Mouse (Mus musculus) CH12.LX (cell line): ENCODE results near the gene Psmg4. TPM values are rescaled to one million over a fixed set of nuclear protein-coding genes. Genes with fewer than 3 reads are reported as not detected.

ENCODE experiments used
- DNase-seq: peaks from one replicate; pipeline ENCODE4 v3.0.0-alpha.2; 2013; ENCODE audit errors: extremely low read depth
- H3K27ac ChIP-seq: 2 replicates; pipeline ENCODE4 v1.5.1; 2012; ENCODE audit warnings: low read depth, mild to moderate bottlenecking, control low read depth, moderate library complexity; ENCODE audit not compliant: insufficient read depth
- H3K27me3 ChIP-seq: replicated peaks from 2 replicates; pipeline ENCODE3; 2012; ENCODE audit warnings: inconsistent platforms
- H3K36me3 ChIP-seq, 2 experiments: replicated peaks in 1 of 2; 2 replicates each; pipeline versions ENCODE3 to v1.6.1; 2012; ENCODE audit warnings: inconsistent platforms in 1 of 2, low read length in 1 of 2, mild to moderate bottlenecking in 1 of 2, mixed read lengths in 1 of 2, moderate library complexity in 1 of 2; ENCODE audit not compliant: control insufficient read depth in 1 of 2, insufficient read depth in 1 of 2
- H3K4me1 ChIP-seq, 2 experiments: 2 replicates each; pipeline ENCODE4 v1.6.1; 2012; ENCODE audit warnings: inconsistent platforms in 1 of 2, moderate library complexity in 1 of 2; ENCODE audit not compliant: insufficient read depth in 2 of 2, control insufficient read depth in 1 of 2
- H3K4me2 ChIP-seq: 2 replicates; pipeline ENCODE4 v1.6.1; 2012; ENCODE audit warnings: low read depth, mild to moderate bottlenecking, control low read depth; ENCODE audit not compliant: poor library complexity, insufficient read depth, severe bottlenecking
- H3K4me3 ChIP-seq, 3 experiments: fragments of 150-350 bp in 1 of 3; sonication (generic) in 1 of 3; replicated peaks in 1 of 3; 2 replicates each; pipeline versions ENCODE3 to v1.5.1; 2011 to 2012; ENCODE audit warnings: low read depth in 2 of 3, low read length in 2 of 3, mild to moderate bottlenecking in 2 of 3, moderate library complexity in 2 of 3, control low read depth in 1 of 3, improper control_type of control experiment in 1 of 3, inconsistent platforms in 1 of 3, mixed read lengths in 1 of 3; ENCODE audit not compliant: poor library complexity in 1 of 3
- H3K79me2 ChIP-seq: replicated peaks from 2 replicates; pipeline ENCODE4 v1.6.1; 2012; ENCODE audit warnings: mild to moderate bottlenecking, moderate library complexity; ENCODE audit not compliant: control insufficient read depth, poor library complexity, insufficient read depth, severe bottlenecking; ENCODE audit errors: extremely low read depth
- H3K9ac ChIP-seq: 2 replicates; pipeline ENCODE4 v1.6.1; 2012; ENCODE audit warnings: low read depth, mild to moderate bottlenecking, control low read depth, moderate library complexity; ENCODE audit not compliant: insufficient read depth
- H3K9me3 ChIP-seq: replicated peaks from 2 replicates; pipeline ENCODE3; 2012; ENCODE audit warnings: low read length, inconsistent platforms, mixed read lengths
- CHD1 ChIP-seq: IDR thresholded peaks from 2 replicates; pipeline ENCODE4 v1.6.1; 2012; ENCODE audit warnings: low read depth, low read length, improper control_type of control experiment, inconsistent platforms
- CTCF ChIP-seq, 2 experiments: IDR thresholded peaks in 1 of 2; conservative IDR thresholded peaks in 1 of 2; 2 replicates each; pipeline ENCODE4 v1.5.1; 2011 to 2012; ENCODE audit warnings: low read depth in 2 of 2, low read length in 2 of 2, improper control_type of control experiment in 1 of 2, inconsistent platforms in 1 of 2, mild to moderate bottlenecking in 1 of 2, moderate library complexity in 1 of 2
- ELF1 ChIP-seq: IDR thresholded peaks from 2 replicates; pipeline ENCODE4 v1.6.1; 2014; ENCODE audit warnings: low read depth, mild to moderate bottlenecking, inconsistent platforms, low read length, improper control_type of control experiment
- EP300 ChIP-seq: IDR thresholded peaks from 2 replicates; pipeline ENCODE4 v1.6.1; 2011; ENCODE audit warnings: low read length, improper control_type of control experiment
- JUN ChIP-seq: IDR thresholded peaks from 2 replicates; pipeline ENCODE4 v1.6.1; 2011; ENCODE audit warnings: low read depth, mild to moderate bottlenecking, low read length, improper control_type of control experiment, moderate library complexity; ENCODE audit not compliant: insufficient read depth
- MXI1 ChIP-seq: IDR thresholded peaks from 2 replicates; pipeline ENCODE4 v1.6.1; 2011; ENCODE audit warnings: mild to moderate bottlenecking, low read depth, low read length, improper control_type of control experiment
- MYC ChIP-seq: IDR thresholded peaks from 2 replicates; pipeline ENCODE4 v1.6.1; 2011; ENCODE audit warnings: low read depth, mild to moderate bottlenecking, improper control_type of control experiment, low read length
- NELFE ChIP-seq: IDR thresholded peaks from 2 replicates; pipeline ENCODE4 v1.6.1; 2011; ENCODE audit warnings: low read depth, low read length, improper control_type of control experiment
- NRF1 ChIP-seq: IDR thresholded peaks from 2 replicates; pipeline ENCODE4 v1.6.1; 2014; ENCODE audit warnings: low read depth, mild to moderate bottlenecking, inconsistent platforms, low read length, improper control_type of control experiment, moderate library complexity
- PAX5 ChIP-seq: IDR thresholded peaks from 2 replicates; pipeline ENCODE4 v1.6.1; 2012; ENCODE audit warnings: low read length, inconsistent platforms, mixed read lengths
- RAD21 ChIP-seq: IDR thresholded peaks from 2 replicates; pipeline ENCODE4 v1.6.1; 2011; ENCODE audit warnings: low read depth, mild to moderate bottlenecking, low read length, improper control_type of control experiment, moderate library complexity
- RCOR1 ChIP-seq: conservative IDR thresholded peaks from 2 replicates; pipeline ENCODE4 v1.6.1; 2012; ENCODE audit warnings: low read depth, mild to moderate bottlenecking, inconsistent platforms, low read length, improper control_type of control experiment
- SMC3 ChIP-seq: IDR thresholded peaks from 2 replicates; pipeline ENCODE4 v1.6.1; 2011; ENCODE audit warnings: low read depth, low read length, improper control_type of control experiment
- ZMIZ1 ChIP-seq: IDR thresholded peaks from 2 replicates; pipeline ENCODE4 v1.6.1; 2012; ENCODE audit warnings: low read depth, mild to moderate bottlenecking, inconsistent platforms, low read length, improper control_type of control experiment
- dilution Hi-C: fragments of 300-500 bp; cut with MboI; formaldehyde crosslinking; loops from 2 replicates; pipeline ENCODE4 v1.14.3; 2020; ENCODE audit warnings: low sequenced_read_pairs; ENCODE audit not compliant: extremely low pct_unique_long_range_greater_than_20kb, extremely low pct_ligation_motif_present
- in situ Hi-C: fragments of 300-500 bp; cut with MboI; formaldehyde crosslinking; loops from 3 replicates; pipeline ENCODE4 v1.14.3; 2019; ENCODE audit warnings: low sequenced_read_pairs, low pct_ligation_motif_present, low pct_unique_long_range_greater_than_20kb, mixed read lengths
- polyA plus RNA-seq: library from polyadenylated mRNA; unstranded; fragments of >175 nt; gene quantifications from 2 replicates; pipeline ENCODE4 v1.2.1, GENCODE M21; 2012; ENCODE audit warnings: low read depth; ENCODE audit not compliant: insufficient read length
- total RNA-seq, 2 experiments: library from RNA; depleted of rRNA; stranded (reverse); fragments of 300-350 nt in 1 of 2; fragments of >200 nt in 1 of 2; gene quantifications; 2 replicates each; pipeline ENCODE4 v1.2.3; 2012 to 2014

Gene Psmg4
- total and polyA plus RNA-seq, 3 experiments = 120 to 234 (median 194) TPM

DNA sequence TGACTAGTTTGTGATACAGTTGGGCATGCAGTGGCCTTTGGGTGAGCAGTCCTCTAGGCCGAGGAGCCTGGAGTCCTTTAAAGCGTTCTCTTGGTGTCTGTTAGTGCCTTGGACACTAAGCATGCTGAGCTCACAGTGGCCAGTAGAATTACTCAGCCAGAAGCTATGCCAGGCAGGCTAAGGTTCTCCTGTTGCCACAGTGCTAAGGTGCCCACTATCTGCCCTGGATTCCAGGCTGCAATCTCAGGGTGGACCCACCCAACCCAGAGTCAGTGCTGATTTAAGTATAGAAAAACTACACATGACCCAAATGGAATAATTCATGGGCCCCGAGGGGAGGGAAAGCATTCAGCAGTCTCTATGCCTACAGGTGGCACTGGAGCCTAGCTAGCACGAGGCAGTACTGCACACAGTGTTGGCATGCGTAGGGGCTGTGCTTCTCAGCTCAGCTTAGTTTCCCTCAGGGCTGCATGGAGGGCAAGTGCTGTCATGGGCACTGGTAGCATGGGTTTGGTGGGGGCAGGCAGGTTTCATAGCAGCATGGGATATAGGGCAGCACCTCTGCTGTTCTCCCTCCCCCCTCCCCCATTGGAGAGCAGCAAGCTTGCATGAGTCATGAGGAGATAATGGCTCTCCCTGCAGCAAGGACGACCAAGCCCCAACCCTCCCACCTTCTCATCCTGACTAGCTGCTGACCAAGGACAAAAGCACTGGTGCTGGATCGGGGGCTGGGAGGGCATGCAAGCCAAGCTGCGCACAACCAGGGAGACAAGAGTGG lies 29.8 kb downstream of the Psmg4 start:
- no peak for DNase-seq
- Histone ChIP-seq H3K4me3 (no peak overlapping the region), H3K9me3 (no peaks in the 10 kb centered on the region), H3K4me2 (no peak overlapping the region), H3K27me3 (no peaks in the 10 kb centered on the region), H3K9ac (no peak overlapping the region), H3K79me2 (no peaks in the 10 kb centered on the region), H3K27ac (no peak overlapping the region), H3K4me1 (peaks cover 2 to 7% of the 10 kb centered on the region in 2 experiments; a peak in 3 of 4 replicates), H3K36me3 (no peaks in the 10 kb centered on the region)
- in situ Hi-C loops (loop anchor here (25.0 kb wide), 1 partner anchor 670 kb away; no protein-coding TSS in a partner anchor), dilution Hi-C loops (no loop called here)
- TF ChIP-seq RCOR1 (no peak), ZMIZ1 (no peak), CTCF (conservative IDR thresholded peaks at IDR 0.05 in 1 of 2, IDR thresholded peaks at IDR 0.05 in 1 of 2; ENCODE audit: low read depth in 2 of 2, low read length in 2 of 2) (peak in 1 of 2 experiments; percentile 28; a peak in 2 of 4 replicates), NRF1 (no peak), JUN (no peak), RAD21 (peak; percentile 33), EP300 (no peak), NELFE (no peak), SMC3 (0 out of 2 replicates have a peak, but pooled peaks have one; percentile 7)

DNA sequence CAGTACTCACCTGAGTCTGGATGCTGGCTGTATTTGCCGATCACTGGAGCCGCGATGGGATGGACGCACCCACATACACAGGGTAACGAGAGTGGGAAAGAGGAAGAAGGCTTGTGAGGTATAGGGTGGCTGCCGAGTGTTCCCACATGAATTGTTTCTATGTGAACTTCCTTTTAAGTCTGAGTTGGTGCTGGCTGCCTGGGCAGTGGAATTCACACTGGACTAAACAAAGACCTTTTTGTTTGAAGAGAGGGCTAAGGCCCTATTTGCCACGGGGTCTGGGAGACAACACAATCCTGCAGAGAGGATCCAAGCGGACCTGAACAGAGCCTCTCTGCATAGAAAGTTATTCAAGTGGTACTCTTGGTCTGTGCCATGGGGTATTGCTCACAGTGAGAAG lies 30.6 kb downstream of the Psmg4 start:
- TF ChIP-seq CHD1 (no peak), ZMIZ1 (no peak), MXI1 (no peak), PAX5 (no peak)
- H3K27me3 ChIP-seq = no peaks in the 10 kb centered on the region
- no peak overlapping the region for H3K27ac ChIP-seq
- DNase-seq = no peak
- H3K36me3 ChIP-seq = no peaks in the 10 kb centered on the region
- dilution Hi-C loops = no loop called here
- in situ Hi-C loops = loop anchor here (25.0 kb wide), 1 partner anchor 669 kb away; no protein-coding TSS in a partner anchor
- no peaks in the 10 kb centered on the region; a peak in 1 of 4 replicates for H3K4me1 ChIP-seq
- H3K9ac ChIP-seq = no peak overlapping the region
- H3K79me2 ChIP-seq = no peaks in the 10 kb centered on the region
- H3K9me3 ChIP-seq = no peaks in the 10 kb centered on the region
- H3K4me3 ChIP-seq = no peak overlapping the region
- H3K4me2 ChIP-seq = no peak overlapping the region

DNA sequence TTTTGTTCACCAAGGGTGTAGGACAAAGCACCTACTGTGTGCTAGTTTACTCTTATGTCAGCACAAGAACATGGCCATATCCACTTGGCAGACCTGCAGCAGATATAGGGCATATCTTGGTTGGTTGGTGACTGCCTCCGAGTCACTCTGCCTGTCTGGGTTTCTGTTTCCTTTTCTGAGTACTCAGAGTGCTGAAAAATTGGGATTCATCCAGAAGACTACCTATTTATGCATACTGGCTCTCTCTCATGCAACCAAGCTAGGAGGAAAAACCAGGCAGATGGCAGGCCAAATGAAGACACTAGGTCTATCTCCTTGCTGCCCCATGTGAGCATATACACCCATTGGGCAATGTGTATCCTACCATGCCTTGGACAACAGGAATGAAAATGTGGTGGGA lies 32.9 kb downstream of the Psmg4 start:
- dilution Hi-C loops = no loop called here
- no peak overlapping the region for H3K4me3 ChIP-seq
- H3K79me2 ChIP-seq = no peaks in the 10 kb centered on the region
- H3K9ac ChIP-seq = no peak overlapping the region
- no peaks in the 10 kb centered on the region for H3K27me3 ChIP-seq
- H3K27ac ChIP-seq = no peak overlapping the region
- no peak for DNase-seq
- H3K4me2 ChIP-seq = no peak overlapping the region
- no peaks in the 10 kb centered on the region for H3K36me3 ChIP-seq
- no peaks in the 10 kb centered on the region for H3K4me1 ChIP-seq
- TF ChIP-seq MYC (no peak), SMC3 (no peak), ELF1 (no peak)
- in situ Hi-C loops = loop anchor here (25.0 kb wide), 1 partner anchor 667 kb away; no protein-coding TSS in a partner anchor
- no peaks in the 10 kb centered on the region for H3K9me3 ChIP-seq
